Mouse (Mus musculus): ENCODE data around the gene Prkcd. TPM values are rescaled to one million over a fixed set of nuclear protein-coding genes. Genes with fewer than 3 reads are reported as not detected.

The Prkcd gene
- total RNA-seq (2021), result 1 to 10 TPM; 7.8 to 9.1 TPM
- long read RNA-seq, experiment 1, transcript Prkcd-207 (18 exons, 2,777 nt), result major isoform, 5 of 8 reads
- long read RNA-seq, experiment 1, partial matches to known transcripts, result 0 of 8 reads
- long read RNA-seq, experiment 1, other reads (novel, unspliced or antisense), result 1 of 8 reads
- long read RNA-seq, experiment 2, partial matches to known transcripts, result 2 of 5 reads
- long read RNA-seq, experiment 2, other reads (novel, unspliced or antisense), result 1 of 5 reads

DNA sequence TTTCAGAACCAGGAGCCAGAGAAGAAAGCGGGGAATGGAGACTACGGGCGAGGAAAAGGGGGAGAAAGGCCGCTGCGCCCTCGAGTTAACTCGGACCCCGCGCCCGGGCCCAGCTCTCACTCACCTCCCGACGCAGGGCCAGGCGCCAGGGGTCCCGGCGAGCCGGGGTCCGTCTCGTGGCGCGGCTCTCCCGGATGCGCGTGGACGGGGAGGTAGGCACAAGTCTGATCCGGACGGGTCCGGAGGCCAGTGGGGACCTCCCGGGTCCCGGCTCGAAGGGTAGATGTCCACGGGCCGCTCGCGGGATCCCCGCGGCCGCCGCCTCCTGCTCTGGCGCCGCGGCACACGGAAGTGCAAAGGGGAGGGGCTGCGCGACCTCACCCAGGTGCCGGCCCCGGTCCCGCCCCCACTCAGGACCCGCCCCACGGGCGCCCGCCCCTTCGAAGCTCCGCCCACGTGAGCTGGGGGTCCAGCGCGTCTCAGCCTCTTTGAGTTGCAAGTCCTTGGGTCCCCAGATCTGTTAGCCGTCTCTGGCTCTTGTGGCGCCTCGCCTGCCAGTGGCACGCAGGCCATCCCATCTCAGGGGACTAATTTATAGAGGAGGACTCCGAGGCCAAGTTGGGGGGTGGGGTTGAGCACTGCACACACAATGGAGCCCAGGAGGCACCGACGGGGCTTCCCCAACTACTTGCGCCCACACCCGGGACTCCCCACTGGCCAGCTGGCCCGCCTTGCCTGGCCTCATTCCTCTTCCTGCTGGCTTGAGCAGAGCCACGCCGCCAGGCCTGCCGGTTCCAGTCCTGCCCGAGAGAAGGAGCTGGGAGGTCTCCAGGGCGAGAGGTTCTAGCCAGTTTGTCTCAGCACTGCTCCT lies at the start of gene Prkcd:
Prkcd (minus strand) TSS at position 355 of the 871 bp plus-strand sequence.
- intact Hi-C loops (cut with DNase I; ENCODE audit: low total_unique reads), result no loop called here
- DNase-seq, result peak; percentile 86

DNA sequence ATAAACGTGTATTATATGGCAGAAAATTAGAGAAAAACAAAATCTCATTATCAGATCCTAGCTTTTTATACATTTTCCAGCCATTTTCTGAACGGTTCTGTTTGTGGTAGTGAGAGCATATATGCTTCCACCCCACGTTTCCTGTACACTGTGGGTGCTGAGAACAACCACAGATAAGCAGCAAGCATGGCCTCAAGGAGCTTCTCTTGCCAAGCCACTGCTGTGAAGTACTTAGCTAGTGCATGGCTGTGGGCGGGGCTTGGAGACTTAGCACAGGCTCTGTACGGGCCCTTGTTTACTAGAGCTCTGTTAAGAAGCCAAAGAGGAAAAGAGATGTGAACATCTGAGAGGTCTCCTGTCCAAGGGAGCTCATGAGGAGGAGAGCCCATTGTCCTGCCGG lies 48.9 kb upstream of the Prkcd start:
- no peak for DNase-seq
- intact Hi-C loops (cut with DNase I; ENCODE audit: low total_unique reads), result no loop called here

DNA sequence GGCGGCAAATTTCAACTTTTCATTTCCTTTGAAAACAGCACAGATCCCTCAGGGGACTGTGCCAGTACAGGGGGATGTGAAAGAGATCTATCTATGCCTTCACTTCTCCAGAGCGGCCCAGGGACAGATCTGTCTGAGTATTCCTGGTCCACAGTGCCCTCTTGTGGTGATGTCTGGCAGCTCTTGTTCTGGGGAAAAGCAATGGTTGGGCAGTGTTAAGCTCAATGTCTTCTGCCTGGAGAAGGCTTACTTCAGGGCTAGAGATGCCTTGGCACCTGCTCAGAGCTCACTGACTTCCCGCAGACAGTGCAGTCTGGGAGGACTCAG lies 45.9 kb upstream of the Prkcd start:
- peak; percentile 82 for DNase-seq
- intact Hi-C loops (cut with DNase I; ENCODE audit: low total_unique reads), result loop anchor here (1.0 kb wide), 1 partner anchor 81 kb away; no protein-coding TSS in a partner anchor

DNA sequence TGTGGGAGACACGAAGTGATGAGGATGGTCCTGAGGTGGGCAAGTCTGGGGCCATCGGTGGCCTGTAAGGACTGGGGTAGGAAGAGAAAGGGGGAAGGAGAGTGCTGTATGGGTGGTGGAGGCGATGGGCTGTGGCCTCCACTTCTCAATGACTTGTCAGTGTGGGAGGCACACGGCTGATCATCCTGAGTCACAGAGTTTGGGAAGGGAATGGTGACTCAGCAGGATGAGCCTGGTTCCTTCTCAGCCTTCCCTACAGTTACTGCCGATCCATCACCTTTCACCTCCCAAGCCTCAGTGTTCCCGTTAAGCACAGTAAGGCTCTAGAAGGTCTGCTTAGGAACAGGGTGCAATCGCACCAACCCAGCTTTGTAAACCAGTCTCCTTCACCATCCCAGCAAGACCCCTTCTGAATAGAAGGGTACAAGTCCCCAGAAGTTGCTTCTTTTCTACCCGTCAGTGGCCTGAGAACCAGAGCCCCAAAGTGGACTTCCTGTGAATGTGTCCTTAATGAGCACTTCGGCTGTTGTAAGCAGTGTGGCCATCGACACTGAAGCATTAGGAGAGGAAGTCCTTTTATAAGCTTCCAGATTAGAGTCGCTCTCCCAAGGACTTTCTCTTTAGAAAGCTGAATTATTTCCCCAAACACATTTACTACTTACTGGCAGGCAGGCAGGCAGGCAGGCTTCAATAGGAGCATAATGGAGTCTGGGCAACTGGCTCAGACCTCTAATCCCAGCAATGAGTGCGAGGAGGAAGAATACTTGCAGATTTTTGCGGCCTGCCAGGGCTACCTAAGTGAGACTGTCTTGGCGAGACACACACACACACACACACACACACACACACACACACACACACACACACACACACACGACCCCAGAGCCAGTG lies 45.3 kb upstream of the Prkcd start:
- no peak for DNase-seq
- intact Hi-C loops (cut with DNase I; ENCODE audit: low total_unique reads), result no loop called here

DNA sequence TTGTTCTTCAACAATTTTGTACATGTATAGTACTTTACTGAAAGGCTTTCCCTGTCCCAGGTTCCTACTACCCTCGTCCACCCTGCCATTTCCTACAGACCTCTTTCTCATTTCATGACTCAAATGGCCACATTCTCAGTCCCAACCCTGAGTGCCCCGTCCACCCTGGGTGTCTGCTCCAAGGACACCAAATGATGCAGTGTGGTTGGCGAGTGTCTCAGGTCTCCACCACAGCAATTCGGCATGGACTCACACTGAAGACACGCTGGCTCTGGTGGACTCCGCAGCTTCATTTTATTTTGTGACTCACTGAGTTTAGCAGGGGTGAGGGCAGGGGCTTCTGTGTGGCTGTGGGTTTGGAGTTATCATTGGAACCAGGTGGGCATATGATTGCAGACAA lies 44.2 kb upstream of the Prkcd start:
- intact Hi-C loops (cut with DNase I; ENCODE audit: low total_unique reads), result no loop called here
- no peak for DNase-seq

DNA sequence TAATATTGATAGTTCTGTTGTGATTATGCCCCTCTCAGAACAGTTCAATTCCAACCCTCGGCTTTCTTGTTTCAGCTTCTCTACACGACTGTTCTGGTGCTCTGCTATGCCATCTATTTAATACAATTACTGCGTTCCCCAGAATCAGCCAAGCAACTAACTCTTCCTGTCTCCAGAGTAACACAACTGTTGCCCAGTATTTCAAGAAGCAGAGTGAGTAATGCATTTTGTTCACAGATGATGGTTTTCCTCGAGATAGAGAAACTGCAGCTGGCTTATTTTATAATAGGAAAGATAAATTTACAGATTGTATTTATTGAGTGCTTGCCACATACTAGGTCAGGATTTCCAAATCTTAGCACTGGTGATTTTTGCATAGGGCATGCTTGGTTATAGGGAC lies 40.6 kb upstream of the Prkcd start:
- no peak for DNase-seq
- intact Hi-C loops (cut with DNase I; ENCODE audit: low total_unique reads), result no loop called here

DNA sequence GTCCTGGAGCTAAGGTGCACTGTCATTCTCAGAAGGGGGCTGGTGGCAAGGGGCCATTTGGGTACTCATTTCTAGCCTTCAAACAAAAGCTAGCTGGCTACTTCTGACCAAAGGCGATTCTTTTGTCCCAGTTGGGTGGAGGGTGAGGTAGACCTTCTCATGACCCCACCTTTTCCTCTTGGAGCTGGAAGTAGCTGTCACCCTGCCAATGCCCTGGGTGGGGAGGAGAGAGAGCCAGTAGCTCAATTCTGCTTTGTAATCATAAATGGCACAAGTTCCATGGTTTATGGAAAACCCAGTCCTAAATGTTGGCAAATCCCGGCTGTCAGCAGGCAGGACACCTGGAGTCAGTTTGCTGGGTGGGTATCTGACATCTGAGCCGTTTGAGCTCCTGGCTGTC lies 40.1 kb upstream of the Prkcd start:
- intact Hi-C loops (cut with DNase I; ENCODE audit: low total_unique reads), result no loop called here
- DNase-seq, result peak; percentile 20

DNA sequence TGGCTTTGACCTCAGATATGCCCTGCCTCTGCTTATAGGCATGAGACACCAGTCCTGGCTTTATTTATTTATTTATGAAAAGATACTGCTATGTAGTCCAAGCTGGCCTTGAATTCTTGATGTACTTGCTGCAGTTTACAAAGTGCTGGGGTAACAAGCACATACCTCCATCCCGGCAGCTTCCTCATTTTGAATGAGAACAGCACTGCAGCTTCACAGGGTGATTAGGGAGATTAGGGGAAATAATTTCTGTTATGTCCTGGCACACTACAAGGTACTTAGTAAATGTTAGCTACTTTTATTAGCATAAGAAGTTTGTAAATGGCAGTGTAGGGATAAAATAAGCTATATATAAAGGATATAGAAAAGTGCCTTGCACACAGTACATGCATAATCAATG lies 29.5 kb upstream of the Prkcd start:
- intact Hi-C loops (cut with DNase I; ENCODE audit: low total_unique reads), result no loop called here
- DNase-seq, result no peak

DNA sequence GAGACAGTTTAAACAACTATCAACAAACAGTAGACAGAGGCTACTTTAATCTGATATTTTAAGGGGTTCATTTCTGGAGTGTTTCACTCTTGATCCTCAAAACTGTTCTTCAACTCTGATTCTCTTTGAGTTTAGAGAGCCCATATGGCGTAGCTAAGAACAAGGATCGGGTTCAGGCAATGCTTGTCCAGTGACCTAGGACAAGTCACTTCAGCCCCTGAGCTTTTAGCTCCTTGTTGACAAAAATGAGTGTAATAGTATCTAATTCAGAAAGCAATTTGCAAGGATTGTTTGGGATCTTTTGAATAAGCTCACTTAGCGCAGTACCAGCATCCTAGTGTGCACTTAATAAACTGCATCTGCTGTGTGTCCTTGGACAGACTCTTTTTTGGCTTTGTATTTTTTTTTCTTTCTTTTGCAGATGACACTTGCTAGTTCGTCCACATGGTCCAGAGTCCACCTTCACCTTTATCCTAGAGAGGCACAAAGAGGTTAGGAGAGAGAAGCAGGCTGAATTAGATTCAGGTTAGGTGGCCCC lies 28.8 kb upstream of the Prkcd start:
- intact Hi-C loops (cut with DNase I; ENCODE audit: low total_unique reads), result no loop called here
- DNase-seq, result no peak

DNA sequence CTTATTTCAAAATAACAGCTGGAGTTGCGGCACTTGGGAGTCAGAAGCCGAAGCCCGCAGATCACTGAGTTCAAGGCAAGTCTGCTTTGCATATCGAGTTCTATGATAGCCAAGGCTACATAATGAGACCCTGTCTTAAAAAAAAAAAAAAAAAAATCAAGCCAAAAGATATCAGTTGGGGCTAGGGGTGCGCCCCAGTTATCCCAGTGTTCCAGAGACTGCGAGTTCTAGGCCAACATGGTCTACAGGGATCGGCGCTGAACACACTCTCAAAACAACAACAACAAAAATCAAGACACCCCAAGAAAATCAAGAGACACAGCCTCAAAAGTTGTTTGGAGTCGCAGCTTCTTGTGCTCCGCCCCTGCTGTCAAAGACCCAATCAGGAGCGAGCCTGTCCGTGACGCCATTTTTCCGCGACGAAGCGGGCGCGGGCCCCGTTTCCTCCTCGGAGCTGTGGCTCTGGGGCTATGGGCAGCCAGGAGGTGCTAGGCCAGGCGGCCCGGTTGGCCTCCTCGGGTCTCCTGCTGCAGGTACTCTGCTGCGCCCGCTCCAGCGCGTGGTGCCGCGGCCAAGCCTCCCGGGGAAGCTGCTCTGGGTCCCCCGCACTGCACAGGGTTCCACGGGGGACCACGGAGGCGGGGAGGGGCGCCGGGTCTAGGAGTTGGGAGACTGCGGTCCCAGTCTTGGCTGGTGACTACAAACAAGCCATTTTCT lies 28.1 kb upstream of the Prkcd start, which contains the start of gene Rft1:
Rft1 (plus strand) TSS at position 418 of the 717 bp plus-strand sequence.
- intact Hi-C loops (cut with DNase I; ENCODE audit: low total_unique reads), result no loop called here
- peak; percentile 98 for DNase-seq

DNA sequence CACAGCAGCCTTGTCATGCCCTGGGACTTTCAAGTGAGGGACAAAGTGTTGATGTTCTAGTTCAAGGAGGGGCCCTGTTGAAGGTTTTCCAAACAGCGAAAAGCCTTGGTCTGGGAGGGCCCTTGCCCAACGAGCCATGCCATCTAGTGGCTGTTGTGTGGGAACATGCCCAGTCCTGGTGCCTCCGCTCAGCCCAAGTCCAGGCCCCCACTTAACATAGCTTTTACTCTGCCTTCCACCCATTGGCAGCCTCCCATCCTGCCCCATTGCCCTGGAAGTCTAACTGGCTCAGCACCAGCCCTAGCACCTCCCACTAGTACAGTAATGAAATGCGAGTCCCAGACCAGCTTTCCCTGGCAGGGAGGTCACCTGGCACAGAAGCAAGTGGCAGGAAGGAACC lies 25.0 kb upstream of the Prkcd start:
- intact Hi-C loops (cut with DNase I; ENCODE audit: low total_unique reads), result no loop called here
- peak; percentile 71 for DNase-seq

DNA sequence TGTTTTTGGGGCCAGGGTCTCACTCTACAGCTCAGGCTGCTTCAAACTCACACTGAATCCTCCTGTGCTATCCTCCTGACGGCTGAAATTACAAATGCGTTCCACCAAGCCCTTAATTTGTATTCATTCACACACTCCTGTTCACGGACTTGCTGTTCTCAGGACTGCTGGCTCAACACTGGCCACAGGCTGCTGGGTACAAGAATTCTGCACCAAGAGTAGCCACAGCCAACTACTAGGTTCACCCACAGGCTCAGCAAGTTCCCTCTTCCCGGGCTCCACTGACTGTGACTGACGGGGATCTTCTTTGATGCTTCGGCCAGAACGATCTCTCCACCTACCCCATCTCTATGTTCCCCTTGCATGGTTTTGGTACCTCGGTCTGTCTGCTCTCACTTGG lies 23.7 kb upstream of the Prkcd start:
- DNase-seq, result no peak
- intact Hi-C loops (cut with DNase I; ENCODE audit: low total_unique reads), result no loop called here

DNA sequence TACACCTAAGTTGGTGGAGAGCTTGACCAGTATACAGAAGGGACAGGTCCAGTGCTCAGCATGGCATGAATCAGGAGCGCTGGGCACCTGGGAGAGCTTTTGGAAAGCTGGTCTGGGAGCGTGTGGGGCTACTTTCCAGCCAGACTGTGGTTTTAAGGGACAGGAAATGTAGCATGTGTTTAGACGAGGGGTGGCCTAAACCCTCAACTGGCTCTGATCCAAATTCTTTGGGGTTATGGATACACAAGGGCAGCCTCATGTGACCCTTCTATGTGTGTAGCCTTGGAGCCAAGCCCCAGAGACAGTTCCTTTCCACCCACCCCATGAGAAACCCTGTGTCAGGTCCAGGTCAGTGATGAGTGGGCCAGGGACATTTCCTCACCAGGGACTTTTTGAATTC lies 22.5 kb upstream of the Prkcd start:
- no peak for DNase-seq

DNA sequence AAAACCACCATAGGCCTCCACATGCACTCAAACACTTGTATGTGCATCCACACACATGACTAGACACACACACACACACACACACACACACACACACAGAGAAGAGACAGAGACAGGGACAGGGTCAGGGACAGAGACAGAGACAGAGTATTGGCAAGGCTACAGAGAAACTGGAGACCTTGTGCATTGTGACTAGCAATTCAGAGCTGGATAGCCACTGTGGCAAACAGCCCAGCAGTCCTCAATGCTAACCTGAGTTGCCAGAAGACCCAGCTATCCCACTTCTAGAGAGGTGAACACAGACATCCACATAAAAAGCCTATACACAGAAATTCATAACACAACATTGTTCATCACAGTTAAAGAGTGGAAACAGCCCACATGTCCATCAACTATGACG lies 20.5 kb upstream of the Prkcd start:
- DNase-seq, result no peak
- intact Hi-C loops (cut with DNase I; ENCODE audit: low total_unique reads), result no loop called here

More for the DNA sequence above, 22.5 kb upstream of the Prkcd start:
- intact Hi-C loops (cut with DNase I; ENCODE audit: low total_unique reads), result no loop called here

DNA sequence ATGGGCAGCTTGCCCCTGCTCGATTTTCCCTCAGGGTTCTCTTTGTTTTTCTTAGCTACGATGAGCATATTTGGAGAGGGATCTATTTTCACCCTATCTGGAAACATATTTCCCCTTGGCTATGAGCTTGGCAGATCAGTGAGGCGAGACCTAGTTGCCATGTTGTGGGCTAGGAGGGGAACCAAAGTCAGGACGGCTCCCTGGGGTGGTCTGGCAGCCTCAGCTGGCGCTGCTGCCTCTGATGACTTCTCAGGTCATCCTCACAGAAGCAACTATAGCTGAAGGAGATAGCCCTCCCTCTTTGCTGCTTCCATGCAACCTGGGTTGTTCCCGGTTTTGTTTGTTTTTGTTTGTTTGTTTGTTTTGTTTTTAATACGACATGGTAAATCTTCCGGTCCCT lies 19.1 kb upstream of the Prkcd start:
- intact Hi-C loops (cut with DNase I; ENCODE audit: low total_unique reads), result no loop called here
- no peak for DNase-seq

DNA sequence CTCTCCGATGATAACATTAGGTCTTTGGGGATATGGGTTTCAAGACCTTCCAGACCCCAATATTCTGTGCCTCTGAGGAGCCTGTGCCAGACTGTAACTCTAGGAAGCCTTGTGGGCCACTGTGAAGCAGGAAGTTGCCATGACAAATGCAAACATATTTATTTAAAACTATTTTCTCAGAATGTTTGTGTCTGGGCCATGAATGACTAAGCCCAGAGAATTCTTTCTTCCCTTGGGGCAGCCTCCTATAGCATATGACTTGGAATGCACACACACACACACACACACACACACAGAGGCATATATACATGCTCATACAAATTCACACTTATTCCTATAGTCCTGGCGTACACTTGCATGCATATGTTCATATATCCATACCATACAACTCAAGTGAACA lies 18.0 kb upstream of the Prkcd start:
- no peak for DNase-seq
- intact Hi-C loops (cut with DNase I; ENCODE audit: low total_unique reads), result no loop called here

DNA sequence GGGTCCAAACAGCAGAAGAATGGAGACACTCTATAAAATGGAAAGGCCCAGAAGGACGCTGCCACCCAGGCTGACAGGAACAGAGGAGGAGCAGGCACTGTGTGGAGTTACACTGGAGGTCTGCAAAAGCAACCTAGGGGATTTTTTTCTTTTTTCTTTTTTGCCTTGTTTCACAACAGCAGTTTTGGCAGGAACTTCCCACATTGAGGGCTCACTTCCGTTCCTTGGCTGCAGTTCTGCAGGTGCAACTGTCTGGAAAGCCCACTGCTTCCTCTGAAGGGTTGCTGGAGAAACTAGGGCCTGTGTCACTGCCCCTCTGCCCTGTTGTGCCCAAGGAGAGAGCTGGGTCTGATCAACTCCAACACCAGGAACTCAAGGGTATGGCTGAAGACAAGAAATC lies 15.7 kb upstream of the Prkcd start:
- no peak for DNase-seq
- intact Hi-C loops (cut with DNase I; ENCODE audit: low total_unique reads), result no loop called here

DNA sequence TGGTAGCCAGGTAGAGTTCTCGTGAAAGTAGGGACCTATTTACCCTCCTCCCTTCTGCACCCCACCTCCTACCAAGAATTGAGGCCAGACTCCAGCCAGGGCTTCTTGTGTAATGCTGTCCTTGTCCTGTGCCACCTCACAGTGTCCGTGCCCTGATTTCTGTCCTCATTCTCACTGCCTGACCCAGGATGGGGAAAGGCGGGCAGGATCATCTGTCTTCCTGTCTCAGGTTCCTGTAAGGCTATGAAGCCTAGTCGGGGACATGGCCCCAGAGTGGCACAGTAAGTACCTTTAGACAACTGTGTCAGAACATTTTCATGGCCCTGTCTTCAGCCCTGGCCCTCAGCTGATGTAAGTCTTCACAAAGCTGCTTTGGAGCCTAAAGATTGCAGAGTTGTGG lies 12.7 kb upstream of the Prkcd start:
- no peak for DNase-seq
- intact Hi-C loops (cut with DNase I; ENCODE audit: low total_unique reads), result no loop called here

DNA sequence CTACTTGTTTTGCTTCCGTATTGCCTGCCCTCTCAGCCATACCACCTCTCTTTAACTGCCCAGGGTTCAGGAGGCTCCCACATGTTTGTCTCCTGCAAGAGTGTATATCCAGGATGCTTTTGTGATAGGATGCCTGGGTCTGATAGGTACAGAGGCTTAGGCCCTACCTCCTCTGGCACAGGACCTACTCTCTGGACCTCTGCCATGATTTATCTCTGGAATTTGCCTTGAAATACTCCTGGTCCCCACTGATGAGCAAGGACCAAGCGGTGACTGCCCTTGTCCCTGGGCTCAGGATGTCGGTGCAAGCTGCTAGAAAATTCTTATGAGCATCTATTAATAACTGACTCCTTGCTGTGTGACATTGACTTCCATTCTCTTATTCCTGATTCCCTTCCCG lies 12.0 kb upstream of the Prkcd start:
- intact Hi-C loops (cut with DNase I; ENCODE audit: low total_unique reads), result no loop called here
- no peak for DNase-seq
